Comparison of ENCODE assay signal across 14 mouse cellular contexts in the genomic region with DNA sequence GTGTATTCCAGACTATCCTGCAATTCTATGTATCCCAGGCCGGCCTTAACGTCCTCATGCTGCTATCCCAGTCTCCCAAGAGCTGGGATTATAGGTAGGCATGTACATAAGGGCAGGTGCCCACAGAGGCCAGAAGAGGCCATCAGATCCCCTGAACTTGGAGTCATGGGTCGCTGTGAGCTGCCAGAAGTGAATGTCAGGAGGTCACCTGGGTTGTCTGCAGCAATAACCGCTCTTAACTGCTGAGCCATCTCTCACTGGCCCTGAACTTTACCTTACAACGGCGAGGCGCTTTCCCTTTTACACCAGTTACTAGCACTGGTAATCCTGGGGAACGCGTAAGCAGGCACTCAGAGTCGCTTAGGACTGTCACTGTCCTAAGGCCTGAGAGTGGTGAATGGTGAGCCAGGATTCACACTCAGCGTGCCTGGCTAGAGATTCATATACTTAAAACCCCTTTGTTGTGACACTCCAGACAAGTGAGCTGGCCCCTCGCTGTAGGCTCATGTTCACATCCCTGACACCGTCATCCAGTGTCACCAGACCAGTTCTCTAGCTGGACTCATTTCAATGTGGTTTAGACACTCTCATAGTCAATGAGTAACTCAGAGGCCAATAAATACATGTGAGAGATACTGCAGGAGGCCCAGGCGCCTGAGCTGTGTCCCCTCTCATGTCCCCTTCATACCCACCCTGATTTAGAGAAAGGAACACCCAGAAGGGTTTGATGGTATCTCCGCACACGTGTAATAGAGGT. TPM values are rescaled to one million over a fixed set of nuclear protein-coding genes. Genes with fewer than 3 reads are reported as not detected.
A peak's percentile ranks its signal among the peaks of the same experiment; 100 is the strongest.
DNase-seq lines count a peak whose midpoint lies in the region; ATAC-seq lines count a peak whose summit lies in the region.
"Had no signal": no experiment of that assay in that cellular context is flagged by ENCODE, and none has a peak within 500 bp of the region (broad histone marks: within the 10 kb centered on the region; RNA-seq: fewer than 3 reads in every experiment).

No protein-coding gene starts in this region.

- ATAC-seq in liver, embryonic 16.5 days (ENCODE audit: low read depth): peak; percentile 64
- no peak for ATAC-seq in forebrain, embryonic 14.5 days
- ATAC-seq: forebrain, embryonic 15.5 days had no signal

- H3K4me1 ChIP-seq in heart, embryonic 10.5 days: peaks cover 71% of the 10 kb centered on the region
- H3K4me1 ChIP-seq in liver, embryonic 16.5 days (ENCODE audit: control insufficient read depth, low read depth, low read length): peaks cover 12% of the 10 kb centered on the region
- H3K4me1 ChIP-seq in forebrain, embryonic 14.5 days (ENCODE audit: control insufficient read depth, insufficient read depth, low read length): peaks cover 16% of the 10 kb centered on the region

- intact Hi-C loops in heart, postnatal 25 days (cut with DNase I): loop anchor here (5.0 kb wide), 1 partner anchor 300 kb away; no protein-coding TSS in a partner anchor

- no peak overlapping the region; the same call in 1 of the 2 replicates for H3K4me2 ChIP-seq in liver, embryonic 16.5 days (ENCODE audit: low read depth, low read length)
- H3K4me2 ChIP-seq in forebrain, embryonic 14.5 days (ENCODE audit: low read length): no peak overlapping the region
- H3K4me2 ChIP-seq: embryonic facial prominence, embryonic 15.5 days; forebrain, embryonic 15.5 days had no signal

- H3K9me3 ChIP-seq in heart, embryonic 10.5 days: no peaks in the 10 kb centered on the region
- no peaks in the 10 kb centered on the region for H3K9me3 ChIP-seq in liver, embryonic 16.5 days (replicated peaks; ENCODE audit: control insufficient read depth, low read length)
- H3K9me3 ChIP-seq in forebrain, embryonic 14.5 days (replicated peaks; ENCODE audit: control insufficient read depth, low read length): no peaks in the 10 kb centered on the region
- H3K9me3 ChIP-seq: embryonic facial prominence, embryonic 15.5 days; forebrain, embryonic 15.5 days had no signal

- DNase-seq in heart, embryonic 10.5 days (ENCODE audit: low spot score): no peak
- DNase-seq in heart, postnatal 25 days (ENCODE audit: low spot score): no peak
- peak; percentile 17 for DNase-seq in kidney, adult 9 months
- DNase-seq in kidney, postnatal 25 days: no peak
- peak; percentile 81 for DNase-seq in gonadal fat pad, adult 2 months (ENCODE audit: low read depth)
- DNase-seq in natural killer cell, adult 2 months (ENCODE audit: low spot score in 2 of 2): no peak
- no peak for DNase-seq in forebrain, embryonic 14.5 days (ENCODE audit: low spot score)
- DNase-seq: adrenal gland, postnatal 10 days; cerebellum, postnatal 36 days; left cerebral cortex, postnatal 4 days; thymus, adult 18-20 months had no signal

- no peak overlapping the region for H3K4me3 ChIP-seq in heart, embryonic 10.5 days
- H3K4me3 ChIP-seq in liver, embryonic 16.5 days (ENCODE audit: low read depth, low read length): no peak overlapping the region
- H3K4me3 ChIP-seq in forebrain, embryonic 14.5 days (ENCODE audit: low read depth, low read length): no peak overlapping the region
- H3K4me3 ChIP-seq: embryonic facial prominence, embryonic 15.5 days; forebrain, embryonic 15.5 days had no signal

- 82% methylated on average over 16 of the region's 16 CpGs for WGBS in heart, embryonic 10.5 days
- WGBS in liver, embryonic 16.5 days (ENCODE audit: insufficient replicate concordance): 60% methylated on average over 16 of the region's 16 CpGs
- WGBS in forebrain, embryonic 14.5 days: 87% methylated on average over 16 of the region's 16 CpGs

- H3K27me3 ChIP-seq in heart, embryonic 10.5 days (ENCODE audit: insufficient read depth, poor library complexity, severe bottlenecking): peaks cover 36% of the 10 kb centered on the region
- no peaks in the 10 kb centered on the region for H3K27me3 ChIP-seq in liver, embryonic 16.5 days (ENCODE audit: control insufficient read depth, insufficient read depth, low read depth, low read length)
- H3K27me3 ChIP-seq in forebrain, embryonic 14.5 days (replicated peaks; ENCODE audit: control insufficient read depth, insufficient read depth, low read length): 0 out of 2 replicates have a peak, but pooled peaks cover 3% of the 10 kb centered on the region
- H3K27me3 ChIP-seq: embryonic facial prominence, embryonic 15.5 days had no signal

- no peaks in the 10 kb centered on the region for H3K36me3 ChIP-seq in heart, embryonic 10.5 days
- H3K36me3 ChIP-seq in liver, embryonic 16.5 days (ENCODE audit: control insufficient read depth, insufficient read depth): no peaks in the 10 kb centered on the region
- H3K36me3 ChIP-seq in forebrain, embryonic 14.5 days (ENCODE audit: control insufficient read depth, insufficient read depth, low read length): no peaks in the 10 kb centered on the region
- H3K36me3 ChIP-seq: embryonic facial prominence, embryonic 15.5 days; forebrain, embryonic 15.5 days had no signal

- H3K27ac ChIP-seq in heart, embryonic 10.5 days: peak overlapping the region; percentile 88
- peak overlapping the region; percentile 80 for H3K27ac ChIP-seq in liver, embryonic 16.5 days (ENCODE audit: low read length)
- H3K27ac ChIP-seq in forebrain, embryonic 14.5 days (ENCODE audit: low read depth, low read length): no peak overlapping the region
- H3K27ac ChIP-seq: forebrain, embryonic 15.5 days had no signal

- no peak overlapping the region for H3K9ac ChIP-seq in liver, embryonic 16.5 days (ENCODE audit: low read depth, low read length)
- H3K9ac ChIP-seq in forebrain, embryonic 14.5 days (ENCODE audit: low read length): no peak overlapping the region
- H3K9ac ChIP-seq: embryonic facial prominence, embryonic 15.5 days; forebrain, embryonic 15.5 days had no signal

RNA-seq across cellular contexts. Expression of gene Tlr5, which starts 2.6 kb away (rescaled TPM):
- 1.8 and 3.3 TPM in 2 replicates for polyA plus RNA-seq in heart, embryonic 10.5 days (2016; fragmentation: Nextera tagmentation; extraction: Ambion mirVana)
- 1 to 10 TPM; 1.2 to 1.3 TPM for total RNA-seq in heart, postnatal 25 days (2021)
- 5.3 and 7.0 TPM in 2 replicates for polyA plus RNA-seq in gonadal fat pad, adult 2 months (2012; rRNA removed)
- 1.1 and 1.2 TPM in 2 replicates for polyA plus RNA-seq in liver, embryonic 16.5 days (2015; fragmentation: Nextera tagmentation; extraction: Ambion mirVana)
- 0.11 and 0.26 TPM in 2 replicates for polyA plus RNA-seq in forebrain, embryonic 14.5 days (2014; fragmentation: Nextera tagmentation; extraction: Ambion mirVana)

Comparison
In these comparisons a context has a peak if more than half of its experiments do, and no peak if none do; other contexts are left out.
1. DNase-seq: peak in kidney, adult 9 months (single experiment) and gonadal fat pad, adult 2 months (single experiment); none in heart, embryonic 10.5 days (single experiment), heart, postnatal 25 days (single experiment), kidney, postnatal 25 days (0 of 2), natural killer cell, adult 2 months (0 of 2) and forebrain, embryonic 14.5 days (single experiment).